Mouse (Mus musculus) urinary bladder, postnatal 36 days (tissue): ENCODE data around the gene Vmn2r110.

Source experiments
- DNase-seq, 2 experiments: peaks; one replicate each; pipeline ENCODE4 v3.0.0; 2022; ENCODE audit warnings: low spot score in 2 of 2, mixed read lengths in 1 of 2

Vmn2r110 gene

DNA sequence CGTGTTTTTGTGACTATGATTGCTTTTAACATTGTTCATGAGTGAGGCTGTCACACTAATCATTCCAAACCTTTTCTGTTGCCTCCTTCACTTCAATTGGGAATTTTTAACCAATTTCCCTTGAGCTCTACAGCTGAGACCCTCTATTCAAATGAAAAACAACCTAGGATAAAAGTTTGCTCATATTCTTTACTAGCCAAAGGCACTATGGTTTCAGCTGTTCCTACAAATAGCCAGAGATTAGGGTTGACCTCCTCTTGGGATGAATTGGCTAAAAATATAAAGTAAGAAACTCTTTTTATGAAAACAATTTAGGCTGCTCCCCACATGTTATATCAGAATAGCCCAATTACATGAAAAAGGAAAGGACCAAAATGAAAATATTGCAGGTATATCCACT, at the start of gene Vmn2r110:
Vmn2r110 (minus strand) TSS at position 101 of the 400 bp plus-strand sequence.
- DNase-seq, result no peak

DNA sequence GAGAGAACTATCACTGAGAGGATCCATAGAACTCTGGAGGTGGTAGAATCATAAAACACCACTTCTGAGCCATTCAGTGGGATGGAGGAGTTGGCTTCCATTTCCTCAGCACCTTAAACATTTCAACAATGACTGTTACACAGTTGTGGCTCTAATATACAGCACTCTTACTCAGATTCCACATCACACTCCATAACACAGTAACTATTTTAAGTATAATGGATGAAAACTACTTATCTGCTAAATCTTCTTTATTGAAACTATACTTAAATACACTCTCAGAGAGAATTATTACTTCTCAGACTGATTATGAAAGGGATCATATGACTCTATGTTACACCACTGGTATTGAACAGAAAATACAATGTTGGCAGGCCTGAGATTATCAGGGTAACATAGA, 28.6 kb upstream of the Vmn2r110 start, which contains the start of gene Fpr-rs3:
Fpr-rs3 (minus strand) TSS at position 101 of the 400 bp plus-strand sequence.
- DNase-seq, result no peak

DNA sequence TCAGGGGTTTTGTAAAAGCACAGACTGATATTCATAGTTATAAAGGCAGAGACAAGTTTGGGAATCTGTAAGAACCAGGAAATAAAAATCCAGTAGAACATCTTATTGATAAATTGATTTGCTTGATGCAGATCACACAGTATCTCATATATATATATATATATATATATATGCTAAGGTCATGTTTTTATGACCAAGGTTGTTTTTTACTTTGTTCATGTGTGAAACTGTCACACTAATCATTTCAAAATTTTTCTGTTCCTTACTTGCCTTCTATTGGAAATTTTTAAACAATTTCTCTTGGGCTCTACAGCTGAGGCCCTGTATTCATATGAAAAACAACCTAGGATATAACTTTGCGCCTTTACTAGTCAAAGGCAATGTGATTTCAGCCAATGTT, 31.6 kb downstream of the Vmn2r110 start, which contains the start of gene Vmn2r109:
Vmn2r109 (minus strand) TSS at position 101 of the 400 bp plus-strand sequence.
- DNase-seq, result no peak
